Mouse (Mus musculus) heart, embryonic 14.5 days (tissue): ENCODE results near the gene Arl6ip4. TPM values are rescaled to one million over a fixed set of nuclear protein-coding genes. Genes with fewer than 3 reads are reported as not detected.
A peak's percentile ranks its signal among the peaks of the same experiment; 100 is the strongest.

ENCODE experiments used
- ATAC-seq: fragments of 200-750 bp; cut with Nextera tagmentation; 2 replicates; pipeline ENCODE4 v1.8.0; 2017; ENCODE audit warnings: low read depth, moderate TSS enrichment; ENCODE audit not compliant: insufficient number of reproducible peaks, insufficient read depth, low FRiP score
- H3K27ac ChIP-seq, 2 experiments: fragments of 200-500 bp in 1 of 2; fragments of 300-500 bp in 1 of 2; sonication (generic) in 1 of 2; replicated peaks in 1 of 2; 2 replicates each; pipeline ENCODE4 v1.5.1; 2012 to 2014; ENCODE audit warnings: low read depth in 2 of 2, low read length in 2 of 2, control low read depth in 1 of 2, mild to moderate bottlenecking in 1 of 2, mixed read lengths in 1 of 2; ENCODE audit not compliant: control insufficient read depth in 1 of 2, insufficient read depth in 1 of 2
- H3K27me3 ChIP-seq: fragments of 300-500 bp; sonication (generic); 2 replicates; pipeline ENCODE4 v1.6.1; 2014; ENCODE audit warnings: mild to moderate bottlenecking, low read length, control low read depth; ENCODE audit not compliant: control insufficient read depth, insufficient read depth
- H3K36me3 ChIP-seq: fragments of 300-500 bp; sonication (generic); 2 replicates; pipeline ENCODE4 v1.6.1; 2014; ENCODE audit warnings: mild to moderate bottlenecking, control low read depth, low read length, mixed read lengths; ENCODE audit not compliant: control insufficient read depth, insufficient read depth
- H3K4me1 ChIP-seq, 2 experiments: fragments of 200-500 bp in 1 of 2; fragments of 300-500 bp in 1 of 2; sonication (generic) in 1 of 2; 2 replicates each; pipeline ENCODE4 v1.6.1; 2012 to 2014; ENCODE audit warnings: low read length in 2 of 2, control low read depth in 1 of 2, mixed read lengths in 1 of 2; ENCODE audit not compliant: control insufficient read depth in 2 of 2, insufficient read depth in 2 of 2
- H3K4me2 ChIP-seq: fragments of 300-500 bp; sonication (generic); 2 replicates; pipeline ENCODE4 v1.6.1; 2014; ENCODE audit warnings: mild to moderate bottlenecking, low read length
- H3K4me3 ChIP-seq, 2 experiments: fragments of 200-500 bp in 1 of 2; fragments of 300-500 bp in 1 of 2; sonication (generic) in 1 of 2; 2 replicates each; pipeline ENCODE4 v1.5.1; 2012 to 2014; ENCODE audit warnings: low read length in 2 of 2, mild to moderate bottlenecking in 2 of 2, control low read depth in 1 of 2, low read depth in 1 of 2, moderate library complexity in 1 of 2; ENCODE audit not compliant: control insufficient read depth in 1 of 2, insufficient read depth in 1 of 2
- H3K9ac ChIP-seq: fragments of 300-500 bp; sonication (generic); 2 replicates; pipeline ENCODE4 v1.6.1; 2014; ENCODE audit warnings: mild to moderate bottlenecking, low read length
- H3K9me3 ChIP-seq: fragments of 300-500 bp; sonication (generic); 2 replicates; pipeline ENCODE4 v1.6.1; 2016; ENCODE audit warnings: low read length, control low read depth; ENCODE audit not compliant: control insufficient read depth
- WGBS: fragments of 180-500 bp; shearing (Covaris S2); extraction: QIAGEN DNeasy Blood & Tissue Kit; methylation state at CpG from one replicate; pipeline ENCODE4 v1.1.7; 2014; 5-methylcytosine and 5-hydroxymethylcytosine counted together
- polyA plus RNA-seq: library from polyadenylated mRNA; unstranded; fragments of >200 nt; fragmentation: Nextera tagmentation; extraction: Ambion mirVana; gene quantifications from 2 replicates; pipeline ENCODE4 v1.2.1, GENCODE M21; 2014

The Arl6ip4 gene
- polyA plus RNA-seq, 1 experiment from 2014 or later, result 66.2 TPM

DNA sequence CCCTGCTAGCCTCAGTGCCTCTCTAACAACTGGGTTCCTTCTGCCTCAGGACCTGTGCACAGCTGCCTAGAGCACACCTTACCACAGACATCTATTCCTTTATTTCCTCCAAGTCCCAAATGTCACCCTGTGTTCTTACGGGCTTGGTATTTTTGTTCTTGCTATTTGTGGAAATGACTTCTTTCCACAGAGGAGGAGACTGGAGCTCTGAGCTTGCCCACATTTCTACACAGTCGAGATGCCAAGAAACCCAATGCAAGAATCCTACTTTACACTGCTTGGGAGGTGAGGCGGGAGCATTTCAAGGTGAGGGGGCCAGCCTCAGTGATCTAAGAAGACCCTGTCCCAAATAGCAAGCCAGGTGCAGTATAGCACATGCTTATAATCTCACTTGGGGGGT lies 30.4 kb upstream of the Arl6ip4 start:
- ATAC-seq, result no peak
- Histone ChIP-seq H3K36me3 (no peaks in the 10 kb centered on the region), H3K4me3 (no peak overlapping the region), H3K27ac (no peak overlapping the region), H3K9ac (no peak overlapping the region), H3K4me1 (peaks cover 0 to 1% of the 10 kb centered on the region in 2 experiments; a peak in 1 of 4 replicates), H3K4me2 (no peak overlapping the region), H3K27me3 (0 out of 2 replicates have a peak, but pooled peaks cover 4% of the 10 kb centered on the region), H3K9me3 (no peaks in the 10 kb centered on the region)
- 60% methylated on average over 3 of the region's 3 CpGs for WGBS

DNA sequence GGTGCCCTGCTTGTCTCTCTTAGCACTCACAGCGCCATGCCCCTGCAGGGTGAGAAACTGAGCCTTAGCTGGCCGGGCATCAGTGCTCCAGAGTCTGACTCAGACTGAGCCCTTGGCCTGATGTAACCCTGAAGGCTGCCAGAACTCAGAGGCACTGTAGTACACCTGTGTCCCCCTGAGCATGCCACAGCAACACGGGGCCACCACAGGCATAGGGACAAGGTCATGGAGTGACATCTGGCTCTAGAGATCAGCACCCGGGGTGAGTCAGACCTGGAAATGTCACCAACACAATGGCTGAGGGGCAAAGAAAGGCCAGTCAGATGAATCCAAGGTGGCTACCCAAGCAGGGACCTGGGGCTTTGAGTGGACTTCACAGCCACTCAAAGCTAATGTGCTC lies 29.0 kb upstream of the Arl6ip4 start:
- ATAC-seq, result no peak
- no peaks in the 10 kb centered on the region for H3K4me1 ChIP-seq
- H3K9ac ChIP-seq, result no peak overlapping the region
- H3K27ac ChIP-seq, result no peak overlapping the region
- 77% methylated on average over 4 of the region's 4 CpGs for WGBS
- no peak overlapping the region for H3K4me2 ChIP-seq
- H3K9me3 ChIP-seq, result no peaks in the 10 kb centered on the region
- no peak overlapping the region for H3K4me3 ChIP-seq
- H3K27me3 ChIP-seq, result 0 out of 2 replicates have a peak, but pooled peaks cover 4% of the 10 kb centered on the region
- no peaks in the 10 kb centered on the region for H3K36me3 ChIP-seq

DNA sequence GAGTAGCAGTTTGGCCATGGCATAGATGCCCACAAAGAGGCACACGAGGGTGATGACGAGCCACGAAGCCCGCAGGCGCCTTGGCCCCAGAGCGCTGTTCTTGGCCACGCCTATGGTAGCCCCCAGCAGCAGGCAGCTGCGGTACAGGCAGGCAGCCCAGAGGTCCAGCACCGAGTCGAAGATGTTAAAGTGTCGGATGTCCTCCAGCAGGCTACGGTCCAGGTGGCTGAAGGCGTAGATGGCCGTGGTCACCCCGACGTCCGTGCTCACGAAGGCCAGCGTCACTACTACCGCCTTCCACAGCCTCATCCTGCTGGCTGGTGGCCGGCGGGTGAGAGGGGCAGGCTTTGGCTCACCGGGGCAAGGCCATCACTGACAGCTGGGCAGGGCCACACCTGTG lies 26.0 kb upstream of the Arl6ip4 start:
- H3K9me3 ChIP-seq, result no peaks in the 10 kb centered on the region
- no peak overlapping the region for H3K4me2 ChIP-seq
- 80% methylated on average over 23 of the region's 23 CpGs for WGBS
- no peaks in the 10 kb centered on the region for H3K36me3 ChIP-seq
- no peak overlapping the region for H3K27ac ChIP-seq
- H3K27me3 ChIP-seq, result peaks cover 4% of the 10 kb centered on the region; the same call in 1 of the 2 replicates
- ATAC-seq, result no peak
- H3K9ac ChIP-seq, result no peak overlapping the region
- no peak overlapping the region for H3K4me3 ChIP-seq
- H3K4me1 ChIP-seq, result peaks cover 0 to 3% of the 10 kb centered on the region in 2 experiments; a peak in 1 of 4 replicates

DNA sequence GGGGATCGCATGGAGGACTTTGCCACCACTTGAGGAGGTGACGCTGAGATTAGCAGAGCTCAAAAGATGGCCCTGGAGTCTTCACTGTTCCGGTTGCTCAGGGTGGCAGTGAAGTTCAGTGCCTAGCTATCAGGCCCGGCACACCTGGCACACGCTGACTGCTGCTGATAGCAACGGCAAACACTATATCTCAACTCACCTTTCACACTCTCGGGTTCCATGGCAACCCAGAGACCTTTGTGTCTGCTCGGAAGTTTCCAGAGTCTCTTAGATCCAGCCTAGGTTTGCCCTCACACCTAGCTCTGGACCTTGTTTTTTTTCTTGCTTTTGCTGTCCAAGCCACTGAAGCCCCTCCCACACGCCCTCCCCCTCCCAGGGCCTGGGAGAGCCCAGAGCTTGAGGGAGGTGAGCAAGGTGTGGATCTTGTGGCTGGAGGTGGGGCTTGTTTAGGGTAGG lies 23.9 kb upstream of the Arl6ip4 start:
- Histone ChIP-seq H3K4me3 (no peak overlapping the region), H3K4me2 (no peak overlapping the region), H3K4me1 (peaks cover 2 to 10% of the 10 kb centered on the region in 2 experiments; a peak in 1 of 4 replicates), H3K9ac (no peak overlapping the region), H3K36me3 (no peaks in the 10 kb centered on the region), H3K9me3 (no peaks in the 10 kb centered on the region), H3K27me3 (peaks cover 8% of the 10 kb centered on the region; the same call in 1 of the 2 replicates), H3K27ac (no peak overlapping the region)
- ATAC-seq, result no peak
- WGBS, result 47% methylated on average over 9 of the region's 9 CpGs

DNA sequence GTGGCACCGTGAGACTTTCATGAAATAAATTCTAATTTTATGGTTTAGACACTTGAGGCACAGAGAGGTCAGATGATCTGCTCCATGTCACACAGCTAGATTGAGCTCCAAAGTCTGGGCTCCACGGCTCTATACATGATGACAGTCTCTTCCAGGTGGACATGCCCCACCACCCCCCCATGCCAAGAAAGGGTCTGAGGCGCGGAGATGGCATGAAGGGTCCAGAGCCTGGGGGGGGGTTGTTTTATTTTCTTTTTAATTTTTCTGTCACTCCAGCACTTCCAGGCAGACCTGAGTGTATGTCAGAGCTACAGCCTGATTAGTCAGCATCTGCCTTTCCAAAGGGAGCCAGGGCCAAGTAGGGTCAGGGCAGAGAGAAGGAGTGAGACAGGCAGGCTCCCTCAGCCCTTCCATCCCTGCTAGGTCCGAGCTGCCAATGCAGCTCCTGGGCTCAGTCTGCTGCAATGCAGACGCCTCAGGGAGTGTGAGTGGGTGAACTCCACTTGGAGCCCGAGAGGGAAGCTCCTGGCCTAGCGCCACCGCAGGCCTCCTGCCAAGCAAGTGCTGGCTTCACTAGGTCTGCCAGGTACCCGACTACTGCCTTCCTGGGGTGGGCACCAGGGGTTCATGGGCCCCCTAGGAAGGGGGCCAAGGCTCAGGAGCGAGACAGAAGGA lies 22.6 kb upstream of the Arl6ip4 start:
- H3K27ac ChIP-seq, result no peak overlapping the region
- H3K27me3 ChIP-seq, result peaks cover 8% of the 10 kb centered on the region; the same call in 1 of the 2 replicates
- H3K4me2 ChIP-seq, result no peak overlapping the region
- 0 out of 2 replicates have a peak overlapping the region, but pooled peaks have one; percentile 2 for H3K9ac ChIP-seq
- ATAC-seq, result no peak
- no peak overlapping the region for H3K4me3 ChIP-seq
- no peaks in the 10 kb centered on the region for H3K36me3 ChIP-seq
- 66% methylated on average over 11 of the region's 11 CpGs for WGBS
- no peaks in the 10 kb centered on the region for H3K9me3 ChIP-seq
- peaks cover 2 to 10% of the 10 kb centered on the region in 2 experiments; a peak in 1 of 4 replicates for H3K4me1 ChIP-seq

DNA sequence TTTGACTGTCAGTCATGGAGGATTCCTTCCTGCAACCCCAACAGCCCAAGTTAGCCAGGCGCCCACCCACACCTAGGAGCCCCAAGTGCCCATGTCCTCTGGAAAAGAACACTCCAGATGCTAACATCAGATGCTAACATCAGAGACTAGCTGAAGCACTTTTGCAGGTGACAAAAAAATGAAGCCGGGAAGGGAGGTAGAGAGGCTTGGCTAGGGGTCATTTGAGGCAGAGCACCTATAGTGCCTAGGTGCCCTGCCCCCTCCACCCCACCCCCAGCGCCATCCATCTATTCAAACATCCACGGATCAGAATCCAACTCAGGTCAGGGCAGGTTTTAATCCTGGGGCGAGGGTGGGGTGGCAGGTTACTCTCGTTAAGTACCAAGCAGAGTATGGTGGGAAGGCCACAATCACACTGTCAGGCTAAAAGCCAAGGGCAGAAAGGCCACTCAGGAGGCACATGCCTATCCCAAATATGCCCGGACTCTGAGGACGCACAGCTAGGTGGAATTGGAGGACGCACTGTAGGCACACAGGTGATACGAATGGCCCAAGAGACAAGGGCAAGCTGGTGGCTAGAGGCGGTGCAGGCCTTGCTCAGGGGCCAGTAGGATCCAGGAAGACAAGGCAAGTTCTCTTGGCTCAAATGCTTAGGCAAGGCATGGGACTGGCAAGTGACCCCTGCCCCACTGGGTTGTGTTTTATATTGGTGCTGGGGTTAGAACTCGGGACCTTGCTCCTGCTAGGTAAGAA lies 21.9 kb upstream of the Arl6ip4 start:
- peaks cover 8% of the 10 kb centered on the region; the same call in 1 of the 2 replicates for H3K27me3 ChIP-seq
- H3K27ac ChIP-seq, result no peak overlapping the region
- H3K9me3 ChIP-seq, result no peaks in the 10 kb centered on the region
- H3K36me3 ChIP-seq, result no peaks in the 10 kb centered on the region
- no peak overlapping the region for H3K4me2 ChIP-seq
- 88% methylated on average over 12 of the region's 12 CpGs for WGBS
- no peak overlapping the region for H3K4me3 ChIP-seq
- H3K4me1 ChIP-seq, result peaks cover 2 to 10% of the 10 kb centered on the region in 2 experiments; a peak in 1 of 4 replicates
- no peak for ATAC-seq
- no peak overlapping the region for H3K9ac ChIP-seq

DNA sequence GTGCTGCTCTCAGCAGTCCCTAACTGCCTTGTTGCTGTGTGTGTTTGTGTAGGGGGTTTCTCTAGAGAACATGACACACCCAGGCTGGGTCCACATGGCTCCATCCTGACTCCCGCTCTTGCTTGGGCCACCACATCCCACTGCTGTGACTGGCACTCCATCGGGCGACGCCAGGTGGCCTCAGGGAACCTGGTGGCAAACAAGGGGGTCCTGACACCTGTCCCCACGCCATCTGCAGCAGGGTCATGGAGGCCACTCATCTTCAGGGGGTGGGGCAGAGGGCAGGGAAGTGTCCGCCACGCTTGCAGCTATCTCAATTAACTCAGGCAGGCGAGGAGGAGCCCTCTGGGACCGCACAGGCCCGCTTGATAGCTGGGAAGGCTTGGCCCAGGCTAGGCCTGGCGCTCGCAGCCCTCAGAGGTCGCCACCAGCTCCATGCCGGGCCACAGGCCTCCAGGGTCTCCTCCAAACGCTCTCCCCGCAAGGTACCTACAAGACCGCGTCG lies 20.8 kb upstream of the Arl6ip4 start:
- WGBS, result 14% methylated on average over 19 of the region's 19 CpGs
- 0 out of 2 replicates have a peak, but pooled peaks cover 3% of the 10 kb centered on the region for H3K9me3 ChIP-seq
- peak overlapping the region; percentile 88 for H3K4me2 ChIP-seq
- peak overlapping the region; percentile 36 to 49 for H3K4me3 ChIP-seq
- H3K4me1 ChIP-seq, result peaks cover 2 to 10% of the 10 kb centered on the region in 2 experiments; a peak in 1 of 4 replicates
- H3K27me3 ChIP-seq, result peaks cover 8% of the 10 kb centered on the region; the same call in 1 of the 2 replicates
- no peaks in the 10 kb centered on the region for H3K36me3 ChIP-seq
- ATAC-seq, result 0 out of 2 replicates have a peak, but pooled peaks have one; percentile 19
- peak overlapping the region; percentile 71 for H3K9ac ChIP-seq
- H3K27ac ChIP-seq, result no peak overlapping the region
